Mouse (Mus musculus) embryonic facial prominence, embryonic 14.5 days (tissue): ENCODE measurements around the gene Cpsf7. TPM values are rescaled to one million over a fixed set of nuclear protein-coding genes. Genes with fewer than 3 reads are reported as not detected.

Experiments
- ATAC-seq: fragments of 200-750 bp; cut with Nextera tagmentation; 2 replicates; pipeline ENCODE4 v1.8.0; 2017; ENCODE audit warnings: low read depth, moderate number of reproducible peaks, moderate TSS enrichment
- DNase-seq: peaks from one replicate; pipeline ENCODE4 v3.0.0-alpha.2; 2015; ENCODE audit warnings: low spot score
- H3K27ac ChIP-seq: fragments of 300-500 bp; sonication (generic); replicated peaks from 2 replicates; pipeline ENCODE4 v1.5.1; 2014; ENCODE audit warnings: low read depth, mild to moderate bottlenecking, low read length, moderate library complexity
- H3K27me3 ChIP-seq: fragments of 300-500 bp; sonication (generic); replicated peaks from 2 replicates; pipeline ENCODE4 v1.6.1; 2014; ENCODE audit warnings: low read length; ENCODE audit not compliant: control insufficient read depth, insufficient read depth
- H3K36me3 ChIP-seq: fragments of 300-500 bp; sonication (generic); 2 replicates; pipeline ENCODE4 v1.6.1; 2014; ENCODE audit warnings: low read length, mixed read lengths; ENCODE audit not compliant: control insufficient read depth, insufficient read depth
- H3K4me1 ChIP-seq: fragments of 300-500 bp; sonication (generic); 2 replicates; pipeline ENCODE4 v1.6.1; 2014; ENCODE audit warnings: antibody characterized with exemption, low read length; ENCODE audit not compliant: control insufficient read depth, insufficient read depth
- H3K4me2 ChIP-seq: fragments of 300-500 bp; sonication (generic); 2 replicates; pipeline ENCODE4 v1.6.1; 2014; ENCODE audit warnings: low read depth, mild to moderate bottlenecking, low read length, moderate library complexity, mixed read lengths
- H3K4me3 ChIP-seq: fragments of 300-500 bp; sonication (generic); 2 replicates; pipeline ENCODE4 v1.5.1; 2014; ENCODE audit warnings: low read depth, mild to moderate bottlenecking, low read length
- H3K9ac ChIP-seq: fragments of 300-500 bp; sonication (generic); 2 replicates; pipeline ENCODE4 v1.6.1; 2014; ENCODE audit warnings: low read depth, mild to moderate bottlenecking, low read length, moderate library complexity, mixed read lengths
- H3K9me3 ChIP-seq: fragments of 300-500 bp; sonication (generic); 2 replicates; pipeline ENCODE4 v1.6.1; 2016; ENCODE audit warnings: low read length; ENCODE audit not compliant: control insufficient read depth
- WGBS: fragments of 180-500 bp; shearing (Covaris S2); extraction: QIAGEN DNeasy Blood & Tissue Kit; methylation state at CpG from one replicate; pipeline ENCODE4 v1.1.7; 2014; 5-methylcytosine and 5-hydroxymethylcytosine counted together
- polyA plus RNA-seq: library from polyadenylated mRNA; unstranded; fragments of >200 nt; fragmentation: Nextera tagmentation; extraction: Ambion mirVana; gene quantifications from 2 replicates; pipeline ENCODE4 v1.2.1, GENCODE M21; 2014

The Cpsf7 gene
- polyA plus RNA-seq, 1 experiment from 2014 or later = 50.9 TPM

GRCm38 (mm10) chr19:10565217-10565616, 40.2 kb downstream of the Cpsf7 start:
- WGBS = 84% methylated on average over 4 of the region's 4 CpGs
- Histone ChIP-seq H3K9me3 (no peaks in the 10 kb centered on the region), H3K9ac (no peak overlapping the region), H3K4me1 (no peaks in the 10 kb centered on the region), H3K4me2 (no peak overlapping the region), H3K36me3 (peaks cover 9% of the 10 kb centered on the region), H3K27ac (no peak overlapping the region), H3K4me3 (no peak overlapping the region), H3K27me3 (no peaks in the 10 kb centered on the region)
- no peak for ATAC-seq
- no peak for DNase-seq

DNA sequence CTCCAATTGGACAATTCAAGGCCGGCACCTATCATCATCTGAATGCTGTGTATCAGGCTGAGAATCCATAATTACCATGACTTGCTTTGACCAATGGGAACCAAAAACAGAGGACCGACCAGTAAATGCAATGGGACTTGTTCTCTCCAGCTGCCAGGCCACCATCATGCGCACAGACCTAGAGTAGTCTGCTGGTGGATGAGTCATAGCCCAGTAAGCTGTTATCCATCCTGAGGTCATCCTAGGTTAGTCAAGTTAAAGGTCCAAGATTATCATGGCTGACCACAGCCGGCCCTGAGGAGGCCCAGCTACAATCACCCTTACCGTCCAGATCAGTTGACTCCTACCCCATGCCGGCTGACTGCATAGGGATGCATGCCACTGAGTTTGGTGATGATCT, 44.6 kb downstream of the Cpsf7 start:
- Histone ChIP-seq H3K9me3 (no peaks in the 10 kb centered on the region), H3K9ac (no peak overlapping the region), H3K27ac (no peak overlapping the region), H3K4me1 (no peaks in the 10 kb centered on the region), H3K27me3 (no peaks in the 10 kb centered on the region), H3K4me3 (no peak overlapping the region), H3K36me3 (peaks cover 47% of the 10 kb centered on the region), H3K4me2 (no peak overlapping the region)
- DNase-seq = no peak
- ATAC-seq = no peak
- WGBS = 95% methylated on average over 6 of the region's 6 CpGs

GRCm38 (mm10) chr19:10576690-10577561, 51.9 kb downstream of the Cpsf7 start, which contains the start of the genes Cyb561a3 and Tmem138:
Gene Cyb561a3, plus strand, starts transcription at chr19:10577172.
Gene Tmem138, minus strand, starts transcription at chr19:10577362.
- WGBS = under 1% methylated on average over 42 of the region's 44 CpGs
- H3K4me3 ChIP-seq = peak within 1 kb of the TSS; percentile 54
- H3K36me3 ChIP-seq = peaks cover 31% of the 10 kb centered on the region
- H3K4me2 ChIP-seq = peak within 1 kb of the TSS; percentile 92
- peaks cover 20% of the 10 kb centered on the region for H3K4me1 ChIP-seq
- H3K9ac ChIP-seq = peak within 1 kb of the TSS; percentile 80
- no peaks in the 10 kb centered on the region for H3K27me3 ChIP-seq
- ATAC-seq = peak; percentile 96
- peak within 1 kb of the TSS; percentile 88 for H3K27ac ChIP-seq
- no peaks in the 10 kb centered on the region for H3K9me3 ChIP-seq
- peak; percentile 98 for DNase-seq

DNA sequence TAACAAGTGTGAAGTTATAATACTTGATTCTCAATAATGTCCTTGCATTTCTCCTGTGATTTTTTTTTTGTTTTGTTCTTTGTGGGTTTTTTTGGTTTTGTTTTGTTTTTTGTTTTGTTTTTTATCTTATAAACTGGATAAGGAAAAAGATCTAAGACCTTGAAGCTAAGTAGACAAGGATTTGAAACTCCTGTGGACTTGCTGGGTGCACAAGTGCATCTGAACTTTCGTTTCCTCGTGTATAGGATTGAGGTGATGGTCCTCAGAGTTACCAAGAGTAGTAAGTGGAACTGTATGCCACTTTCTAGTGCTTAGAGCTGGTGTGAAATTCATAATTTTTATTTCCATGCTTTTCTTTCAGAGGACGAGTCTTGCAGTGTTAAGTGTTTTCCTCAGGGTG, 55.0 kb downstream of the Cpsf7 start:
- no peak overlapping the region for H3K27ac ChIP-seq
- no peak for DNase-seq
- peaks cover 5% of the 10 kb centered on the region; the same call in 1 of the 2 replicates for H3K36me3 ChIP-seq
- no peak overlapping the region for H3K4me3 ChIP-seq
- no peak overlapping the region for H3K4me2 ChIP-seq
- no peaks in the 10 kb centered on the region for H3K27me3 ChIP-seq
- WGBS = 74% methylated on average over 3 of the region's 3 CpGs
- no peak overlapping the region for H3K9ac ChIP-seq
- peaks cover 20% of the 10 kb centered on the region for H3K4me1 ChIP-seq
- H3K9me3 ChIP-seq = no peaks in the 10 kb centered on the region
- no peak for ATAC-seq

DNA sequence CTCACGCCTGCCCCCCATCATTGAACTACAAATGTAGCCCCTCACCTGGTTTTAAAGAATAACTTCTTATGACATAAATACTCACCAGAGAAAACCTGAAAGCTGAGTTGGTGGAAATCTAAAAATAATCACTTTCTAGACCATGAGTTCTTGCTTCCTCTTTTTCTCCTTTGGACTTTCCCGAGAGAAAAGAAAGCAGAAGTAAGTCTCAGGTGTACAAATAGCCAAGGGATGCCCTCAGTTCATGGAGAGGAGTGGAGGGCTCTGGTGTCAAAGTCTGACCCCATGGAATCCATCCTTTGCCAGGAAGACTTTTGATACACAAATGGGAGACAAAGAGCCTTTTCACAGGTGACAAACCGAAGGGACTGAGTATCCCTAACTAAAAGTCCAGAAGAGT, 55.7 kb downstream of the Cpsf7 start:
- Histone ChIP-seq H3K36me3 (0 out of 2 replicates have a peak, but pooled peaks cover 3% of the 10 kb centered on the region), H3K27me3 (no peaks in the 10 kb centered on the region), H3K9ac (no peak overlapping the region), H3K4me2 (no peak overlapping the region), H3K9me3 (no peaks in the 10 kb centered on the region), H3K27ac (no peak overlapping the region), H3K4me3 (no peak overlapping the region), H3K4me1 (peaks cover 18% of the 10 kb centered on the region)
- 74% methylated on average over 3 of the region's 3 CpGs for WGBS
- ATAC-seq (no peak), DNase-seq (no peak)

DNA sequence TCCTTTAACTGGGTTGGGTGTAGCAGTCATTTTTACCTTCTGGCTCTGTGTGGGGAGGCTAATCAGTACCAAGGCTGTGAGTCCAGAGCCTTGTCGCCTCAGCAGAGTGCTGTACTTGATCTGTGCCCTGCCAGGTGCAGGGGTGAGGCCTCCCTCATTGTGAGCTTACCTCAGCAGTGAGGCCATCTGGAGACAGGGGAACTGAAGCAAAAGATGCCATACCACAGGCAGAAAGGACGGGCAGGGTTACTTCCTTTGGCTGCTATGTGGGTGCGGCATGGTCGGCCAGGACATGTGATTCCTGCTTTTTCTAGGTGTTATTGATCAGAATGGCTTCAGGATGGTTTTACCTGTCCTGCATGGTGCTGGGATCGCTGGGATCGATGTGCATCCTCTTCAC, 56.9 kb downstream of the Cpsf7 start:
- Histone ChIP-seq H3K9me3 (no peaks in the 10 kb centered on the region), H3K9ac (no peak overlapping the region), H3K27ac (no peak overlapping the region), H3K4me2 (no peak overlapping the region), H3K36me3 (0 out of 2 replicates have a peak, but pooled peaks cover 6% of the 10 kb centered on the region), H3K4me3 (no peak overlapping the region), H3K27me3 (no peaks in the 10 kb centered on the region), H3K4me1 (peaks cover 11% of the 10 kb centered on the region; the same call in 1 of the 2 replicates)
- DNase-seq (no peak), ATAC-seq (no peak)
- 80% methylated on average over 6 of the region's 6 CpGs for WGBS

GRCm38 (mm10) chr19:10583550-10584146, 58.6 kb downstream of the Cpsf7 start:
- H3K4me2 ChIP-seq = no peak overlapping the region
- H3K27me3 ChIP-seq = no peaks in the 10 kb centered on the region
- H3K9ac ChIP-seq = no peak overlapping the region
- no peak for ATAC-seq
- WGBS = 81% methylated on average over 7 of the region's 7 CpGs
- H3K36me3 ChIP-seq = 0 out of 2 replicates have a peak, but pooled peaks cover 6% of the 10 kb centered on the region
- no peaks in the 10 kb centered on the region for H3K9me3 ChIP-seq
- no peak overlapping the region for H3K27ac ChIP-seq
- H3K4me1 ChIP-seq = peaks cover 4% of the 10 kb centered on the region
- H3K4me3 ChIP-seq = no peak overlapping the region
- DNase-seq = no peak

DNA sequence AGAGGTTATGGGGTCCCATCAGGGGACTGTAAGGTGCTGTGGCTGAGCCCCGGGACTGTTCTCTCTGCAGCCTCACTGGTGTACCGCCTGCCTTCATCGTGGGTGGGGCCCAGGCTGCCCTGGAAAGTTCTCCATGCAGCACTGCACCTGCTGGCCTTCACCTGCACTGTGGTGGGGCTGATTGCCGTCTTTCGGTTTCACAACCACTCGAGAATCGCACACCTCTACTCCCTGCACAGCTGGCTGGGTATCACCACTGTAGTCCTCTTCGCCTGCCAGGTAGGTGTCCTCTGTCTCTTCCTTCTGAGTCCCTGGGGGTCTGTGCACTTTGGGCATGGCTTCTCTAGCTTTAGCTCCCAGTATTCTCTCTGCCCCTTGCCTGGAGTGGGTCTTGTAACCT, 60.0 kb downstream of the Cpsf7 start:
- Histone ChIP-seq H3K4me1 (peaks cover 17% of the 10 kb centered on the region), H3K36me3 (0 out of 2 replicates have a peak, but pooled peaks cover 6% of the 10 kb centered on the region), H3K9me3 (no peaks in the 10 kb centered on the region), H3K4me3 (no peak overlapping the region), H3K9ac (no peak overlapping the region), H3K27ac (no peak overlapping the region), H3K27me3 (no peaks in the 10 kb centered on the region), H3K4me2 (no peak overlapping the region)
- no peak for DNase-seq
- no peak for ATAC-seq
- WGBS = 87% methylated on average over 8 of the region's 8 CpGs
